Mouse (Mus musculus) liver, embryonic 11.5 days (tissue): ENCODE results near the gene Abraxas2. TPM values are rescaled to one million over a fixed set of nuclear protein-coding genes. Genes with fewer than 3 reads are reported as not detected.
A peak's percentile ranks its signal among the peaks of the same experiment; 100 is the strongest.

Experiments
- ATAC-seq: fragments of 200-750 bp; cut with Nextera tagmentation; replicated peaks from 2 replicates; pipeline ENCODE4 v1.8.0; 2017; ENCODE audit warnings: moderate number of reproducible peaks, mild to moderate bottlenecking, moderate TSS enrichment, moderate library complexity; ENCODE audit not compliant: low FRiP score
- DNase-seq: peaks from one replicate; pipeline ENCODE4 v3.0.0-alpha.2; 2017; ENCODE audit warnings: low spot score
- H3K27ac ChIP-seq: fragments of 300-500 bp; sonication (generic); 2 replicates; pipeline ENCODE4 v1.5.1; 2014; ENCODE audit warnings: mild to moderate bottlenecking, low read depth, low read length, control low read depth
- H3K27me3 ChIP-seq: fragments of 300-500 bp; sonication (generic); replicated peaks from 2 replicates; pipeline ENCODE4 v1.6.1; 2014; ENCODE audit warnings: low read length, mixed read lengths; ENCODE audit not compliant: control insufficient read depth, insufficient read depth
- H3K36me3 ChIP-seq: fragments of 300-500 bp; sonication (generic); 2 replicates; pipeline ENCODE4 v1.6.1; 2014; ENCODE audit warnings: mild to moderate bottlenecking, low read length, moderate library complexity, mixed read lengths; ENCODE audit not compliant: control insufficient read depth, insufficient read depth
- H3K4me1 ChIP-seq: fragments of 300-500 bp; sonication (generic); replicated peaks from 2 replicates; pipeline ENCODE4 v1.6.1; 2014; ENCODE audit warnings: low read length, mixed read lengths; ENCODE audit not compliant: control insufficient read depth, insufficient read depth
- H3K4me2 ChIP-seq: fragments of 300-500 bp; sonication (generic); 2 replicates; pipeline ENCODE4 v1.6.1; 2014; ENCODE audit warnings: mild to moderate bottlenecking, control low read depth, moderate library complexity
- H3K4me3 ChIP-seq: fragments of 300-500 bp; sonication (generic); 2 replicates; pipeline ENCODE4 v1.5.1; 2014; ENCODE audit warnings: low read depth, low read length, control low read depth
- H3K9ac ChIP-seq: fragments of 300-500 bp; sonication (generic); 2 replicates; pipeline ENCODE4 v1.6.1; 2014; ENCODE audit warnings: low read depth, low read length, control low read depth
- H3K9me3 ChIP-seq: fragments of 300-500 bp; sonication (generic); 2 replicates; pipeline ENCODE4 v1.6.1; 2016; ENCODE audit warnings: low read length, inconsistent platforms, mixed read lengths; ENCODE audit not compliant: control insufficient read depth
- WGBS: fragments of 180-500 bp; shearing (Covaris S2); extraction: QIAGEN DNeasy Blood & Tissue Kit; methylation state at CpG from one replicate; pipeline ENCODE4 v1.1.7; 2014; 5-methylcytosine and 5-hydroxymethylcytosine counted together
- polyA plus RNA-seq: library from polyadenylated mRNA; unstranded; fragments of >200 nt; fragmentation: Nextera tagmentation; extraction: Ambion mirVana; gene quantifications from 2 replicates; pipeline ENCODE4 v1.2.1, GENCODE M21; 2014

Gene Abraxas2
- polyA plus RNA-seq, 1 experiment from 2014 or later, result 28.5 TPM

GRCm38 (mm10) chr7:132814089-132814450 is 45.0 kb upstream of the Abraxas2 start:
- no peak for ATAC-seq
- peak overlapping the region; percentile 95 for H3K4me2 ChIP-seq
- peak overlapping the region; percentile 81 for H3K4me3 ChIP-seq
- H3K9ac ChIP-seq, result peak overlapping the region; percentile 89
- peaks cover 23% of the 10 kb centered on the region for H3K4me1 ChIP-seq
- H3K36me3 ChIP-seq, result no peaks in the 10 kb centered on the region
- H3K27me3 ChIP-seq, result no peaks in the 10 kb centered on the region
- no peak for DNase-seq
- WGBS, result 2% methylated on average over 7 of the region's 7 CpGs
- H3K9me3 ChIP-seq, result no peaks in the 10 kb centered on the region
- H3K27ac ChIP-seq, result no peak overlapping the region

GRCm38 (mm10) chr7:132815081-132815480 is 43.9 kb upstream of the Abraxas2 start:
- Histone ChIP-seq H3K4me1 (peaks cover 13% of the 10 kb centered on the region), H3K4me3 (no peak overlapping the region)
- DNase-seq, result no peak

GRCm38 (mm10) chr7:132816528-132816927 is 42.5 kb upstream of the Abraxas2 start:
- H3K4me3 ChIP-seq, result no peak overlapping the region
- H3K36me3 ChIP-seq, result no peaks in the 10 kb centered on the region
- no peaks in the 10 kb centered on the region for H3K27me3 ChIP-seq
- no peak overlapping the region for H3K9ac ChIP-seq
- no peak for ATAC-seq
- 80% methylated on average over 2 of the region's 2 CpGs for WGBS
- no peaks in the 10 kb centered on the region for H3K9me3 ChIP-seq
- no peak for DNase-seq
- H3K27ac ChIP-seq, result no peak overlapping the region
- no peak overlapping the region for H3K4me2 ChIP-seq
- no peaks in the 10 kb centered on the region; the same call in 1 of the 2 replicates for H3K4me1 ChIP-seq

More at GRCm38 (mm10) chr7:132815081-132815480, 43.9 kb upstream of the Abraxas2 start:
- Histone ChIP-seq H3K9ac (no peak overlapping the region), H3K36me3 (no peaks in the 10 kb centered on the region), H3K4me2 (no peak overlapping the region), H3K27me3 (no peaks in the 10 kb centered on the region), H3K9me3 (no peaks in the 10 kb centered on the region), H3K27ac (no peak overlapping the region)
- no peak for ATAC-seq
- 85% methylated on average over 5 of the region's 5 CpGs for WGBS

- Histone ChIP-seq H3K4me3 (no peak overlapping the region), H3K36me3 (no peaks in the 10 kb centered on the region), H3K27me3 (no peaks in the 10 kb centered on the region), H3K9ac (no peak overlapping the region), H3K4me1 (no peaks in the 10 kb centered on the region; the same call in 1 of the 2 replicates), H3K4me2 (no peak overlapping the region), H3K9me3 (no peaks in the 10 kb centered on the region), H3K27ac (no peak overlapping the region)
- ATAC-seq (no peak), DNase-seq (no peak)
- WGBS, result 91% methylated on average over 6 of the region's 6 CpGs
These were observed 42.0 kb upstream of the Abraxas2 start for GRCm38 (mm10) chr7:132817056-132817455.

GRCm38 (mm10) chr7:132820692-132821091 is 38.3 kb upstream of the Abraxas2 start:
- H3K4me3 ChIP-seq, result no peak overlapping the region
- H3K27me3 ChIP-seq, result no peaks in the 10 kb centered on the region
- no peaks in the 10 kb centered on the region for H3K9me3 ChIP-seq
- 0 out of 2 replicates have a peak, but pooled peaks cover 4% of the 10 kb centered on the region for H3K36me3 ChIP-seq
- no peak overlapping the region for H3K27ac ChIP-seq
- no peak overlapping the region for H3K4me2 ChIP-seq
- H3K4me1 ChIP-seq, result no peaks in the 10 kb centered on the region
- ATAC-seq, result no peak
- no peak for DNase-seq
- 75% methylated on average over 3 of the region's 3 CpGs for WGBS
- H3K9ac ChIP-seq, result no peak overlapping the region

GRCm38 (mm10) chr7:132823832-132824231 is 35.2 kb upstream of the Abraxas2 start:
- Histone ChIP-seq H3K27me3 (no peaks in the 10 kb centered on the region), H3K36me3 (peaks cover 4% of the 10 kb centered on the region; the same call in 1 of the 2 replicates), H3K4me3 (no peak overlapping the region), H3K4me1 (no peaks in the 10 kb centered on the region), H3K4me2 (no peak overlapping the region), H3K9ac (no peak overlapping the region), H3K27ac (no peak overlapping the region), H3K9me3 (no peaks in the 10 kb centered on the region)
- ATAC-seq, result no peak
- no peak for DNase-seq

- H3K9me3 ChIP-seq, result no peaks in the 10 kb centered on the region
- no peak overlapping the region for H3K4me2 ChIP-seq
- H3K9ac ChIP-seq, result no peak overlapping the region
- ATAC-seq, result peak; percentile 36; the same call in 1 of the 2 replicates
- no peaks in the 10 kb centered on the region for H3K27me3 ChIP-seq
- no peak overlapping the region for H3K27ac ChIP-seq
- WGBS, result 16% methylated on average over 1 of the region's 1 CpGs
- no peak overlapping the region for H3K4me3 ChIP-seq
- no peak for DNase-seq
- peaks cover 4% of the 10 kb centered on the region; the same call in 1 of the 2 replicates for H3K36me3 ChIP-seq
- H3K4me1 ChIP-seq, result no peaks in the 10 kb centered on the region
These were observed 34.5 kb upstream of the Abraxas2 start for GRCm38 (mm10) chr7:132824346-132825022.

GRCm38 (mm10) chr7:132830955-132831354 is 28.1 kb upstream of the Abraxas2 start:
- DNase-seq, result no peak
- no peaks in the 10 kb centered on the region for H3K9me3 ChIP-seq
- no peak overlapping the region for H3K9ac ChIP-seq
- no peak for ATAC-seq
- no peak overlapping the region for H3K27ac ChIP-seq
- H3K36me3 ChIP-seq, result peaks cover 8% of the 10 kb centered on the region; the same call in 1 of the 2 replicates
- no peak overlapping the region for H3K4me3 ChIP-seq
- no peak overlapping the region for H3K4me2 ChIP-seq
- WGBS, result 82% methylated on average over 4 of the region's 4 CpGs
- H3K27me3 ChIP-seq, result no peaks in the 10 kb centered on the region
- no peaks in the 10 kb centered on the region for H3K4me1 ChIP-seq

- no peaks in the 10 kb centered on the region for H3K4me1 ChIP-seq
- H3K27me3 ChIP-seq, result no peaks in the 10 kb centered on the region
- no peak for DNase-seq
- peaks cover 3% of the 10 kb centered on the region; the same call in 1 of the 2 replicates for H3K36me3 ChIP-seq
- 52% methylated on average over 5 of the region's 5 CpGs for whole genome bisulfite sequencing
- no peak overlapping the region for H3K9ac ChIP-seq
- no peak overlapping the region for H3K27ac ChIP-seq
- no peaks in the 10 kb centered on the region for H3K9me3 ChIP-seq
- ATAC-seq, result no peak
- H3K4me3 ChIP-seq, result no peak overlapping the region
- no peak overlapping the region for H3K4me2 ChIP-seq
These were observed 17.7 kb upstream of the Abraxas2 start for GRCm38 (mm10) chr7:132841287-132841686.
